Mouse (Mus musculus): ENCODE results near the gene Elp4. TPM values are rescaled to one million over a fixed set of nuclear protein-coding genes. Genes with fewer than 3 reads are reported as not detected.

Elp4 gene
- total and polyA plus RNA-seq, 2 experiments from 2014 or later, result 25.6 to 27.4 TPM

GRCm38 (mm10) chr2:105746896-105747295, 157.5 kb downstream of the Elp4 start:
- no peaks in the 10 kb centered on the region for H3K4me1 ChIP-seq (ENCODE audit: insufficient read depth)
- ATAC-seq (peak; percentile 45; the same call in 1 of the 2 replicates), DNase-seq (no peak)
- no peaks in the 10 kb centered on the region for H3K36me3 ChIP-seq (ENCODE audit: insufficient read depth)
- 75% methylated on average over 7 of the region's 7 CpGs for WGBS
- no peaks in the 10 kb centered on the region for H3K9me3 ChIP-seq (ENCODE audit: low read length)
- H3K27ac ChIP-seq (ENCODE audit: low read depth, low read length), result no peak overlapping the region
- no peak overlapping the region for H3K4me3 ChIP-seq (ENCODE audit: low read depth, low read length)
- no peak for TF ChIP-seq CTCF (IDR thresholded peaks at IDR 0.05; ENCODE audit: low read depth)
- H3K9ac ChIP-seq, result no peak overlapping the region
- no peaks in the 10 kb centered on the region for H3K27me3 ChIP-seq (ENCODE audit: insufficient read depth, low read length)
- H3K4me2 ChIP-seq (ENCODE audit: low read depth), result no peak overlapping the region

- H3K27ac ChIP-seq (ENCODE audit: low read depth, low read length), result no peak overlapping the region
- H3K36me3 ChIP-seq (ENCODE audit: insufficient read depth), result no peaks in the 10 kb centered on the region
- no peak overlapping the region for H3K4me2 ChIP-seq (ENCODE audit: low read depth)
- H3K27me3 ChIP-seq (ENCODE audit: insufficient read depth, low read length), result no peaks in the 10 kb centered on the region
- H3K9me3 ChIP-seq (ENCODE audit: low read length), result no peaks in the 10 kb centered on the region
- DNase-seq (no peak), ATAC-seq (no peak)
- TF ChIP-seq CTCF (IDR thresholded peaks at IDR 0.05; ENCODE audit: low read depth), result no peak
- H3K4me1 ChIP-seq (ENCODE audit: insufficient read depth), result no peaks in the 10 kb centered on the region
- H3K9ac ChIP-seq, result no peak overlapping the region
- H3K4me3 ChIP-seq (ENCODE audit: low read depth, low read length), result no peak overlapping the region
Observed at GRCm38 (mm10) chr2:105736166-105736565, 168.2 kb downstream of the Elp4 start.

DNA sequence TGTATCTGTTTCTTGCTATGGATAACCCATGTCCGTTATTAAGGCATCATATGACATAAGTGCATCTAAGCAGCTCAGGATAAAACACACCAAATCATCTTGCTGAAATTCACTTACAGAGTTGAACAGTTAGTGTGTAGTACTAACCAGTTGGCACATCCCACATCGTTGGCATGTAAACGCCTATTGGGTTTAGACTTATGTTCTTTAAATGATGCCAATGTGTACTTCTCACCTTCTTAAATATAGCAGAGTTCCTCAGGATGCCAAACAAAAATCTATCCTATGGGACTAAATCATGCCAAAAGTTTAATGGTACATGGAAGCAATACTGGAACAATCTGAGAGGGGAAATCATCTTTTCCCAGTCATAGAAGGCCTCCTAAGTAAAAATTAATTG, 173.7 kb downstream of the Elp4 start:
- Histone ChIP-seq H3K4me3 (ENCODE audit: low read depth, low read length) (no peak overlapping the region), H3K27me3 (ENCODE audit: insufficient read depth, low read length) (no peaks in the 10 kb centered on the region), H3K4me2 (ENCODE audit: low read depth) (no peak overlapping the region), H3K9ac (no peak overlapping the region), H3K9me3 (ENCODE audit: low read length) (no peaks in the 10 kb centered on the region), H3K27ac (ENCODE audit: low read depth, low read length) (no peak overlapping the region), H3K36me3 (ENCODE audit: insufficient read depth) (no peaks in the 10 kb centered on the region), H3K4me1 (ENCODE audit: insufficient read depth) (no peaks in the 10 kb centered on the region)
- ATAC-seq, result peak; percentile 74
- TF ChIP-seq CTCF (IDR thresholded peaks at IDR 0.05; ENCODE audit: low read depth), result no peak
- peak; percentile 56 for DNase-seq
- 70% methylated on average over 3 of the region's 3 CpGs for whole genome bisulfite sequencing

GRCm38 (mm10) chr2:105726657-105727056, 177.7 kb downstream of the Elp4 start:
- Histone ChIP-seq H3K4me1 (ENCODE audit: insufficient read depth) (no peaks in the 10 kb centered on the region), H3K36me3 (ENCODE audit: insufficient read depth) (no peaks in the 10 kb centered on the region), H3K4me2 (ENCODE audit: low read depth) (no peak overlapping the region), H3K9me3 (ENCODE audit: low read length) (no peaks in the 10 kb centered on the region), H3K9ac (no peak overlapping the region), H3K4me3 (ENCODE audit: low read depth, low read length) (no peak overlapping the region), H3K27me3 (ENCODE audit: insufficient read depth, low read length) (no peaks in the 10 kb centered on the region), H3K27ac (ENCODE audit: low read depth, low read length) (no peak overlapping the region)
- DNase-seq (no peak), ATAC-seq (no peak)
- 52% methylated on average over 9 of the region's 9 CpGs for WGBS
- TF ChIP-seq CTCF (IDR thresholded peaks at IDR 0.05; ENCODE audit: low read depth), result no peak

DNA sequence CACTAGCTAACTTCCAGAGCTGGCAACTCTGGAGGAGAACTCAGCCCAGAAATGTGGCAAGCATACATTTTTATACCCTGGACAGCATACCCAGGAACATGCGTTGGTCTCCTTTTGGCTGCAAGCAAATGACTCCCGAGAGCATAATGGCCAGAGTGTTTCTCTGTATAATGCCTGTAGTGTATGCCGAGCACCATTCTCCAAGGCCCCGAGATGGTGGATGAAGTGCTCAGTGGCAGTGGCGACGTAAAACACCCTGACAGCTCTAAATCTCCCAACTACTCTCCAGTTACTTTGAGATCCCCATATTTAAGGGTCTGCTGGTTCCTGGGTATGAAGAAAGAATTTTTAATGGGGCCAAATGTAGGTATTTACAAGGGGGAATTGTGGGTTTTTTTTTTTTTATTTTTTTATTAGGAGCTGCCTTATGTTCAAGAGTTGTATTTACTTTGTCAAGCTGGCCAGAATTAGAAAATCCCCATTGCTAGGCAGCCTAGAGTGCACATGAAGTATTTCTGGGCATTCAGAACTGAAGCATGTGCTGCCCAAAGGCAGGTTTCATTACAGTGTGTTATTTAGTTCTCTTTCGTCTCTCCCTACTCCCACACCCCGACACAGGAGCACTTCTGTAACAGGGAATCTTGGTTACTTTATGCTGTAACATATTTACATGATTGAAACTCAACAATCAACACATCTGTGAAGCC, 188.8 kb downstream of the Elp4 start:
- H3K9me3 ChIP-seq (ENCODE audit: low read length), result no peaks in the 10 kb centered on the region
- H3K4me2 ChIP-seq (ENCODE audit: low read depth), result no peak overlapping the region
- no peak overlapping the region for H3K27ac ChIP-seq (ENCODE audit: low read depth, low read length)
- peak; percentile 38 for DNase-seq
- no peak overlapping the region for H3K9ac ChIP-seq
- H3K27me3 ChIP-seq (ENCODE audit: insufficient read depth, low read length), result 0 out of 2 replicates have a peak, but pooled peaks cover 6% of the 10 kb centered on the region
- no peaks in the 10 kb centered on the region for H3K4me1 ChIP-seq (ENCODE audit: insufficient read depth)
- 32% methylated on average over 8 of the region's 8 CpGs for WGBS
- no peaks in the 10 kb centered on the region for H3K36me3 ChIP-seq (ENCODE audit: insufficient read depth)
- no peak for TF ChIP-seq CTCF (IDR thresholded peaks at IDR 0.05; ENCODE audit: low read depth)
- H3K4me3 ChIP-seq (ENCODE audit: low read depth, low read length), result no peak overlapping the region
- ATAC-seq, result peak; percentile 71

- WGBS, result 88% methylated on average over 3 of the region's 3 CpGs
- no peaks in the 10 kb centered on the region for H3K27me3 ChIP-seq (ENCODE audit: insufficient read depth, low read length)
- ATAC-seq, result no peak
- H3K9me3 ChIP-seq (ENCODE audit: low read length), result no peaks in the 10 kb centered on the region
- no peak overlapping the region for H3K9ac ChIP-seq
- H3K36me3 ChIP-seq (ENCODE audit: insufficient read depth), result no peaks in the 10 kb centered on the region
- H3K4me3 ChIP-seq (ENCODE audit: low read depth, low read length), result no peak overlapping the region
- H3K27ac ChIP-seq (ENCODE audit: low read depth, low read length), result no peak overlapping the region
- H3K4me1 ChIP-seq (ENCODE audit: insufficient read depth), result no peaks in the 10 kb centered on the region
- no peak overlapping the region for H3K4me2 ChIP-seq (ENCODE audit: low read depth)
- TF ChIP-seq CTCF (IDR thresholded peaks at IDR 0.05; ENCODE audit: low read depth), result no peak
- DNase-seq, result no peak
Observed at GRCm38 (mm10) chr2:105710511-105710910, 193.9 kb downstream of the Elp4 start.

GRCm38 (mm10) chr2:105709126-105709525, 195.2 kb downstream of the Elp4 start:
- DNase-seq (no peak), ATAC-seq (no peak)
- H3K27me3 ChIP-seq (ENCODE audit: insufficient read depth, low read length), result no peaks in the 10 kb centered on the region
- no peak overlapping the region for H3K4me2 ChIP-seq (ENCODE audit: low read depth)
- H3K9me3 ChIP-seq (ENCODE audit: low read length), result no peaks in the 10 kb centered on the region
- H3K27ac ChIP-seq (ENCODE audit: low read depth, low read length), result no peak overlapping the region
- TF ChIP-seq CTCF (IDR thresholded peaks at IDR 0.05; ENCODE audit: low read depth), result no peak
- no peaks in the 10 kb centered on the region for H3K36me3 ChIP-seq (ENCODE audit: insufficient read depth)
- H3K9ac ChIP-seq, result no peak overlapping the region
- no peak overlapping the region for H3K4me3 ChIP-seq (ENCODE audit: low read depth, low read length)
- H3K4me1 ChIP-seq (ENCODE audit: insufficient read depth), result no peaks in the 10 kb centered on the region
- WGBS, result 54% methylated on average over 3 of the region's 3 CpGs
